Mouse (Mus musculus): Measurements from ENCODE around the gene Zic4.

Zic4 gene

GRCm38 (mm10) chr9:91361033-91361855 is 969 bp upstream of the Zic4 start:
- ChIA-PET CTCF (interaction anchor here in 2 of 4 experiments (0.6 to 1.3 kb wide), 3 partner anchors 19 to 1155 kb away, joined by 3 read pairs; no protein-coding TSS in a partner anchor), POLR2A (interaction anchor here in 3 of 4 experiments (0.6 to 4.0 kb wide), 8 partner anchors 9 to 1246 kb away, joined by 3 to 15 read pairs (median 4); no protein-coding TSS in a partner anchor)

GRCm38 (mm10) chr9:91363011-91363730 is 958 bp downstream of the Zic4 start:
- ChIA-PET CTCF (no interaction called here), POLR2A (interaction anchor here in 1 of 4 experiments (0.6 to 4.0 kb wide), 4 partner anchors 12 to 525 kb away, joined by 3 to 15 read pairs (median 4); no protein-coding TSS in a partner anchor)

- CTCF ChIA-PET, result no interaction called here
- POLR2A ChIA-PET, result interaction anchor here in 1 of 4 experiments (0.6 to 4.0 kb wide), 4 partner anchors 11 to 525 kb away, joined by 3 to 15 read pairs (median 4); no protein-coding TSS in a partner anchor
These were observed 1.6 kb downstream of the Zic4 start for GRCm38 (mm10) chr9:91363814-91364126.

GRCm38 (mm10) chr9:91364127-91364970 is 2.1 kb downstream of the Zic4 start:
- ChIA-PET POLR2A (interaction anchor here in 1 of 4 experiments (1.6 to 4.0 kb wide), 2 partner anchors 13 to 15 kb away, joined by 3 to 15 read pairs; no protein-coding TSS in a partner anchor), CTCF (no interaction called here)

- POLR2A ChIA-PET, result interaction anchor here in 1 of 4 experiments (1.6 kb wide), 1 partner anchor 12 kb away, joined by 3 read pairs; no protein-coding TSS in a partner anchor
- CTCF ChIA-PET, result no interaction called here
These were observed 2.8 kb downstream of the Zic4 start for GRCm38 (mm10) chr9:91364971-91365501.

GRCm38 (mm10) chr9:91365664-91366063 is 3.5 kb downstream of the Zic4 start, which contains the start of gene Zic1:
Gene Zic1 (minus strand): TSS chr9:91365810.
- ChIA-PET CTCF (no interaction called here), POLR2A (no interaction called here)

- ChIA-PET CTCF (no interaction called here), POLR2A (interaction anchor here in 1 of 4 experiments (0.8 kb wide), 1 partner anchor 22 kb away, joined by 3 read pairs; no protein-coding TSS in a partner anchor)
These were observed 4.2 kb downstream of the Zic4 start for GRCm38 (mm10) chr9:91366226-91366998.

- POLR2A ChIA-PET, result interaction anchor here in 1 of 4 experiments (0.8 kb wide), 1 partner anchor 22 kb away, joined by 3 read pairs; no protein-coding TSS in a partner anchor
These were observed 5.0 kb downstream of the Zic4 start for GRCm38 (mm10) chr9:91366999-91367811.

GRCm38 (mm10) chr9:91368150-91368549 is 5.9 kb downstream of the Zic4 start:
- POLR2A ChIA-PET, result no interaction called here
- CTCF ChIA-PET, result no interaction called here

More at GRCm38 (mm10) chr9:91366999-91367811, 5.0 kb downstream of the Zic4 start:
- CTCF ChIA-PET, result no interaction called here

- ChIA-PET CTCF (no interaction called here), POLR2A (no interaction called here)
These were observed 6.7 kb downstream of the Zic4 start for GRCm38 (mm10) chr9:91368946-91369292.

GRCm38 (mm10) chr9:91369293-91369991 is 7.2 kb downstream of the Zic4 start:
- CTCF ChIA-PET, result no interaction called here

GRCm38 (mm10) chr9:91370191-91370708 is 8.0 kb downstream of the Zic4 start:
- CTCF ChIA-PET, result no interaction called here
- POLR2A ChIA-PET, result no interaction called here

More at GRCm38 (mm10) chr9:91369293-91369991, 7.2 kb downstream of the Zic4 start:
- POLR2A ChIA-PET, result no interaction called here

GRCm38 (mm10) chr9:91371011-91371410 is 8.8 kb downstream of the Zic4 start:
- ChIA-PET POLR2A (no interaction called here), CTCF (no interaction called here)

- ChIA-PET POLR2A (interaction anchor here in 1 of 4 experiments (0.6 kb wide), 1 partner anchor 17 kb away, joined by 3 read pairs; no protein-coding TSS in a partner anchor), CTCF (no interaction called here)
These were observed 9.4 kb downstream of the Zic4 start for GRCm38 (mm10) chr9:91371608-91372007.

GRCm38 (mm10) chr9:91373811-91374575 is 11.8 kb downstream of the Zic4 start:
- ChIA-PET CTCF (no interaction called here), POLR2A (interaction anchor here in 1 of 4 experiments (0.7 kb wide), 1 partner anchor 568 kb away, joined by 3 read pairs; no protein-coding TSS in a partner anchor)

GRCm38 (mm10) chr9:91374665-91375064 is 12.5 kb downstream of the Zic4 start:
- POLR2A ChIA-PET, result interaction anchor here in 1 of 4 experiments (1.3 kb wide), 1 partner anchor 11 kb away, joined by 4 read pairs; no protein-coding TSS in a partner anchor
- CTCF ChIA-PET, result interaction anchor here in 1 of 4 experiments (0.6 kb wide), 1 partner anchor 1283 kb away, joined by 3 read pairs; no protein-coding TSS in a partner anchor
